Mouse (Mus musculus): ENCODE results near the gene Samd5. TPM values are rescaled to one million over a fixed set of nuclear protein-coding genes. Genes with fewer than 3 reads are reported as not detected.

Samd5 gene
- total RNA-seq, 1 experiment from 2014 or later: not detected

GRCm38 (mm10) chr10:9670351-9670750 lies 4.7 kb downstream of the Samd5 start:
- ATAC-seq (replicated peaks; ENCODE audit: insufficient number of reproducible peaks, low FRiP score, low TSS enrichment, poor library complexity, severe bottlenecking): no peak

- no peak for ATAC-seq (replicated peaks; ENCODE audit: insufficient number of reproducible peaks, low FRiP score, low TSS enrichment, poor library complexity, severe bottlenecking)
These were observed 6.2 kb downstream of the Samd5 start for GRCm38 (mm10) chr10:9668791-9669190.

GRCm38 (mm10) chr10:9652946-9653345 lies 22.1 kb downstream of the Samd5 start:
- ATAC-seq (replicated peaks; ENCODE audit: insufficient number of reproducible peaks, low FRiP score, low TSS enrichment, poor library complexity, severe bottlenecking): no peak

GRCm38 (mm10) chr10:9650050-9650825 lies 24.8 kb downstream of the Samd5 start:
- ATAC-seq (replicated peaks; ENCODE audit: insufficient number of reproducible peaks, low FRiP score, low TSS enrichment, poor library complexity, severe bottlenecking): no peak

GRCm38 (mm10) chr10:9648464-9648863 lies 26.5 kb downstream of the Samd5 start:
- no peak for ATAC-seq (replicated peaks; ENCODE audit: insufficient number of reproducible peaks, low FRiP score, low TSS enrichment, poor library complexity, severe bottlenecking)

- no peak for ATAC-seq (replicated peaks; ENCODE audit: insufficient number of reproducible peaks, low FRiP score, low TSS enrichment, poor library complexity, severe bottlenecking)
These were observed 27.3 kb downstream of the Samd5 start for GRCm38 (mm10) chr10:9647741-9648140.

GRCm38 (mm10) chr10:9646391-9646790 lies 28.6 kb downstream of the Samd5 start:
- ATAC-seq (replicated peaks; ENCODE audit: insufficient number of reproducible peaks, low FRiP score, low TSS enrichment, poor library complexity, severe bottlenecking): no peak

- no peak for ATAC-seq (replicated peaks; ENCODE audit: insufficient number of reproducible peaks, low FRiP score, low TSS enrichment, poor library complexity, severe bottlenecking)
These were observed 31.5 kb downstream of the Samd5 start for GRCm38 (mm10) chr10:9643531-9643930.

- no peak for ATAC-seq (replicated peaks; ENCODE audit: insufficient number of reproducible peaks, low FRiP score, low TSS enrichment, poor library complexity, severe bottlenecking)
These were observed 32.9 kb downstream of the Samd5 start for GRCm38 (mm10) chr10:9642077-9642476.

- ATAC-seq (replicated peaks; ENCODE audit: insufficient number of reproducible peaks, low FRiP score, low TSS enrichment, poor library complexity, severe bottlenecking): no peak
These were observed 34.3 kb downstream of the Samd5 start for GRCm38 (mm10) chr10:9640678-9641077.

- ATAC-seq (replicated peaks; ENCODE audit: insufficient number of reproducible peaks, low FRiP score, low TSS enrichment, poor library complexity, severe bottlenecking): no peak
These were observed 35.0 kb downstream of the Samd5 start for GRCm38 (mm10) chr10:9640056-9640455.

GRCm38 (mm10) chr10:9625356-9625755 lies 49.7 kb downstream of the Samd5 start:
- no peak for ATAC-seq (replicated peaks; ENCODE audit: insufficient number of reproducible peaks, low FRiP score, low TSS enrichment, poor library complexity, severe bottlenecking)

GRCm38 (mm10) chr10:9621926-9622688 lies 52.9 kb downstream of the Samd5 start:
- ATAC-seq (replicated peaks; ENCODE audit: insufficient number of reproducible peaks, low FRiP score, low TSS enrichment, poor library complexity, severe bottlenecking): no peak

GRCm38 (mm10) chr10:9621055-9621454 lies 54.0 kb downstream of the Samd5 start:
- no peak for ATAC-seq (replicated peaks; ENCODE audit: insufficient number of reproducible peaks, low FRiP score, low TSS enrichment, poor library complexity, severe bottlenecking)

GRCm38 (mm10) chr10:9615009-9615408 lies 60.0 kb downstream of the Samd5 start:
- no peak for ATAC-seq (replicated peaks; ENCODE audit: insufficient number of reproducible peaks, low FRiP score, low TSS enrichment, poor library complexity, severe bottlenecking)

GRCm38 (mm10) chr10:9608854-9609253 lies 66.2 kb downstream of the Samd5 start:
- ATAC-seq (replicated peaks; ENCODE audit: insufficient number of reproducible peaks, low FRiP score, low TSS enrichment, poor library complexity, severe bottlenecking): no peak

GRCm38 (mm10) chr10:9607155-9607554 lies 67.9 kb downstream of the Samd5 start:
- no peak for ATAC-seq (replicated peaks; ENCODE audit: insufficient number of reproducible peaks, low FRiP score, low TSS enrichment, poor library complexity, severe bottlenecking)

- no peak for ATAC-seq (replicated peaks; ENCODE audit: insufficient number of reproducible peaks, low FRiP score, low TSS enrichment, poor library complexity, severe bottlenecking)
These were observed 69.4 kb downstream of the Samd5 start for GRCm38 (mm10) chr10:9605635-9606034.

GRCm38 (mm10) chr10:9603290-9603689 lies 71.7 kb downstream of the Samd5 start:
- ATAC-seq (replicated peaks; ENCODE audit: insufficient number of reproducible peaks, low FRiP score, low TSS enrichment, poor library complexity, severe bottlenecking): no peak

GRCm38 (mm10) chr10:9602845-9603244 lies 72.2 kb downstream of the Samd5 start:
- ATAC-seq (replicated peaks; ENCODE audit: insufficient number of reproducible peaks, low FRiP score, low TSS enrichment, poor library complexity, severe bottlenecking): no peak
